8 mouse cellular contexts compared by ENCODE assay signal in genomic region chr8:4165852-4166751, GRCm38 (mm10). TPM values are rescaled to one million over a fixed set of nuclear protein-coding genes. Genes with fewer than 3 reads are reported as not detected.
DNase-seq lines count a peak whose midpoint lies in the region; ATAC-seq and TF ChIP-seq lines count a peak whose summit lies in the region.

Gene Evi5l, plus strand, starts transcription at chr8:4166567.

- no peak for TF ChIP-seq CTCF in CH12.LX (conservative IDR thresholded peaks at IDR 0.05 in 1 of 2, IDR thresholded peaks at IDR 0.05 in 1 of 2; ENCODE audit: low read depth in 2 of 2, low read length in 2 of 2)

- H3K27ac ChIP-seq in CH12.LX (ENCODE audit: insufficient read depth, low read depth): no peak within 1 kb of the TSS
- H3K27ac ChIP-seq in forebrain, embryonic 11.5 days (ENCODE audit: low read depth, low read length): no peak within 1 kb of the TSS
- H3K27ac ChIP-seq in heart, embryonic 16.5 days (ENCODE audit: low read length): 0 out of 2 replicates have a peak within 1 kb of the TSS, but pooled peaks have one; percentile 4
- peak within 1 kb of the TSS; percentile 67 for H3K27ac ChIP-seq in liver, embryonic 15.5 days (replicated peaks)
- H3K27ac ChIP-seq in neural tube, embryonic 12.5 days: no peak within 1 kb of the TSS

- peak within 1 kb of the TSS; percentile 89 for H3K9ac ChIP-seq in CH12.LX (ENCODE audit: insufficient read depth, low read depth)
- peak within 1 kb of the TSS; percentile 67 for H3K9ac ChIP-seq in forebrain, embryonic 11.5 days (ENCODE audit: low read length)
- peak within 1 kb of the TSS; percentile 95 for H3K9ac ChIP-seq in heart, embryonic 16.5 days (ENCODE audit: low read length)
- H3K9ac ChIP-seq in liver, embryonic 15.5 days: peak within 1 kb of the TSS; percentile 75
- peak within 1 kb of the TSS; percentile 87 for H3K9ac ChIP-seq in neural tube, embryonic 12.5 days

- peaks cover 5% of the 10 kb centered on the region for H3K27me3 ChIP-seq in CH12.LX (replicated peaks)
- no peaks in the 10 kb centered on the region for H3K27me3 ChIP-seq in forebrain, embryonic 11.5 days (ENCODE audit: control insufficient read depth, insufficient read depth, low read length)
- H3K27me3 ChIP-seq in heart, embryonic 16.5 days (ENCODE audit: control insufficient read depth, insufficient read depth, low read length): no peaks in the 10 kb centered on the region
- H3K27me3 ChIP-seq in liver, embryonic 15.5 days: no peaks in the 10 kb centered on the region
- H3K27me3 ChIP-seq in neural tube, embryonic 12.5 days (replicated peaks): no peaks in the 10 kb centered on the region

- DNase-seq in CH12.LX (ENCODE audit: extremely low read depth): peak; percentile 99
- DNase-seq in c-Kit-positive CD71-positive TER-119-negative erythroid progenitor cells, embryonic 14.5 days (ENCODE audit: low read depth): peak; percentile 99
- peak; percentile 97 for DNase-seq in forebrain, embryonic 11.5 days (ENCODE audit: low spot score)
- peak; percentile 99 to 100 for DNase-seq in kidney, postnatal 36 days
- DNase-seq in telencephalon, adult 2 months (ENCODE audit: low read depth, low spot score): peak; percentile 100

- no peaks in the 10 kb centered on the region for H3K9me3 ChIP-seq in CH12.LX (replicated peaks; ENCODE audit: low read length)
- no peaks in the 10 kb centered on the region for H3K9me3 ChIP-seq in forebrain, embryonic 11.5 days (ENCODE audit: control insufficient read depth, low read length)
- no peaks in the 10 kb centered on the region for H3K9me3 ChIP-seq in heart, embryonic 16.5 days (replicated peaks; ENCODE audit: control insufficient read depth, low read length)
- H3K9me3 ChIP-seq in liver, embryonic 15.5 days (replicated peaks): no peaks in the 10 kb centered on the region
- no peaks in the 10 kb centered on the region for H3K9me3 ChIP-seq in neural tube, embryonic 12.5 days

- H3K36me3 ChIP-seq in CH12.LX (replicated peaks in 1 of 2; ENCODE audit: control insufficient read depth in 1 of 2, insufficient read depth in 1 of 2, low read length in 1 of 2): no peaks in the 10 kb centered on the region
- no peaks in the 10 kb centered on the region for H3K36me3 ChIP-seq in forebrain, embryonic 11.5 days (ENCODE audit: control insufficient read depth, insufficient read depth, low read length)
- H3K36me3 ChIP-seq in heart, embryonic 16.5 days (ENCODE audit: control insufficient read depth, insufficient read depth): no peaks in the 10 kb centered on the region
- H3K36me3 ChIP-seq in liver, embryonic 15.5 days (replicated peaks): no peaks in the 10 kb centered on the region
- no peaks in the 10 kb centered on the region for H3K36me3 ChIP-seq in neural tube, embryonic 12.5 days

- no peaks in the 10 kb centered on the region for H3K79me2 ChIP-seq in CH12.LX (replicated peaks; ENCODE audit: control insufficient read depth, extremely low read depth, insufficient read depth, poor library complexity, severe bottlenecking)

- TF ChIP-seq POLR2A in CH12.LX (IDR thresholded peaks at IDR 0.05; ENCODE audit: low read depth, low read length): peak; percentile 56

- H3K4me2 ChIP-seq in CH12.LX (ENCODE audit: insufficient read depth, low read depth, poor library complexity, severe bottlenecking): peak within 1 kb of the TSS; percentile 99
- H3K4me2 ChIP-seq in forebrain, embryonic 11.5 days (ENCODE audit: low read depth, low read length, severe bottlenecking): peak within 1 kb of the TSS; percentile 87
- peak within 1 kb of the TSS; percentile 89 for H3K4me2 ChIP-seq in heart, embryonic 16.5 days (ENCODE audit: low read depth, low read length)
- peak within 1 kb of the TSS; percentile 97 for H3K4me2 ChIP-seq in liver, embryonic 15.5 days
- H3K4me2 ChIP-seq in neural tube, embryonic 12.5 days (replicated peaks): peak within 1 kb of the TSS; percentile 80

- in situ Hi-C loops in CH12.LX (cut with MboI; ENCODE audit: low pct_ligation_motif_present, low pct_unique_long_range_greater_than_20kb, low sequenced_read_pairs): loop anchor here (25.0 kb wide), 1 partner anchor 346 kb away; no protein-coding TSS in a partner anchor

- under 1% methylated on average over 51 of the region's 51 CpGs for WGBS in forebrain, embryonic 11.5 days
- WGBS in heart, embryonic 16.5 days: under 1% methylated on average over 51 of the region's 51 CpGs
- under 1% methylated on average over 51 of the region's 51 CpGs for WGBS in liver, embryonic 15.5 days (ENCODE audit: insufficient replicate concordance)
- WGBS in neural tube, embryonic 12.5 days: under 1% methylated on average over 51 of the region's 51 CpGs

- no peak for TF ChIP-seq RAD21 in CH12.LX (IDR thresholded peaks at IDR 0.05; ENCODE audit: low read depth, low read length)

- no peak for TF ChIP-seq EP300 in CH12.LX (IDR thresholded peaks at IDR 0.05; ENCODE audit: low read length)

- dilution Hi-C loops in CH12.LX (cut with MboI; ENCODE audit: extremely low pct_ligation_motif_present, extremely low pct_unique_long_range_greater_than_20kb, low sequenced_read_pairs): no loop called here

- peak within 1 kb of the TSS; percentile 57 to 75 (median 64) for H3K4me3 ChIP-seq in CH12.LX (replicated peaks in 1 of 3; ENCODE audit: low read depth in 2 of 3, low read length in 2 of 3, poor library complexity in 1 of 3)
- H3K4me3 ChIP-seq in forebrain, embryonic 11.5 days (ENCODE audit: low read depth, low read length): peak within 1 kb of the TSS; percentile 63
- H3K4me3 ChIP-seq in heart, embryonic 16.5 days (ENCODE audit: low read length): peak within 1 kb of the TSS; percentile 95
- peak within 1 kb of the TSS; percentile 81 for H3K4me3 ChIP-seq in liver, embryonic 15.5 days (replicated peaks)
- peak within 1 kb of the TSS; percentile 89 for H3K4me3 ChIP-seq in neural tube, embryonic 12.5 days

- peak; percentile 98 for ATAC-seq in forebrain, embryonic 11.5 days (replicated peaks; ENCODE audit: low FRiP score)
- ATAC-seq in heart, embryonic 16.5 days (replicated peaks; ENCODE audit: extremely low read depth, insufficient read depth, low FRiP score): peak; percentile 99
- ATAC-seq in liver, embryonic 15.5 days (ENCODE audit: insufficient read depth): peak; percentile 93
- peak; percentile 98 for ATAC-seq in neural tube, embryonic 12.5 days (ENCODE audit: low FRiP score, low read depth)

- H3K4me1 ChIP-seq in CH12.LX (ENCODE audit: control insufficient read depth in 1 of 2, insufficient read depth in 2 of 2): peaks cover 11 to 13% of the 10 kb centered on the region in 2 experiments
- 0 out of 2 replicates have a peak, but pooled peaks cover 2% of the 10 kb centered on the region for H3K4me1 ChIP-seq in forebrain, embryonic 11.5 days (replicated peaks; ENCODE audit: control insufficient read depth, insufficient read depth, low read length)
- peaks cover 7% of the 10 kb centered on the region for H3K4me1 ChIP-seq in heart, embryonic 16.5 days (ENCODE audit: control insufficient read depth, insufficient read depth, low read length)
- peaks cover 31% of the 10 kb centered on the region for H3K4me1 ChIP-seq in liver, embryonic 15.5 days (replicated peaks)
- peaks cover 26% of the 10 kb centered on the region for H3K4me1 ChIP-seq in neural tube, embryonic 12.5 days

TF ChIP-seq in CH12.LX, 34 proteins besides CTCF, POLR2A, EP300 and RAD21:
- TF ChIP-seq TCF12 (IDR thresholded peaks at IDR 0.05; ENCODE audit: low read depth, low read length): 0 out of 2 replicates have a peak, but pooled peaks have one; percentile 38
- TF ChIP-seq USF1 (IDR thresholded peaks at IDR 0.05; ENCODE audit: low read depth, low read length): no peak
- peak; percentile 39; the same call in 1 of the 2 replicates for TF ChIP-seq ZMIZ1 (IDR thresholded peaks at IDR 0.05; ENCODE audit: low read depth, low read length)
- peak; percentile 16 for TF ChIP-seq SIN3A (IDR thresholded peaks at IDR 0.05; ENCODE audit: low read length)
- no peak for TF ChIP-seq E2F4 (IDR thresholded peaks at IDR 0.05; ENCODE audit: insufficient replicate concordance, low read depth, low read length)
- TF ChIP-seq NELFE (IDR thresholded peaks at IDR 0.05; ENCODE audit: low read depth, low read length): no peak
- no peak for TF ChIP-seq ZC3H11A (IDR thresholded peaks at IDR 0.05; ENCODE audit: low read depth, low read length)
- TF ChIP-seq KAT2A (IDR thresholded peaks at IDR 0.05; ENCODE audit: insufficient replicate concordance, low read length): peak; percentile 79; the same call in 1 of the 2 replicates
- peak; percentile 70 for TF ChIP-seq HCFC1 (IDR thresholded peaks at IDR 0.05; ENCODE audit: low read depth, low read length)
- no peak for TF ChIP-seq CHD1 (IDR thresholded peaks at IDR 0.05; ENCODE audit: low read depth, low read length)
- no peak for TF ChIP-seq POLR2AphosphoS2 (IDR thresholded peaks at IDR 0.05; ENCODE audit: low read depth, low read length)
- TF ChIP-seq CHD2 (IDR thresholded peaks at IDR 0.05; ENCODE audit: low read length): peak; percentile 98
- no peak for TF ChIP-seq ZKSCAN1 (IDR thresholded peaks at IDR 0.05; ENCODE audit: borderline replicate concordance, low read depth, low read length)
- TF ChIP-seq MXI1 (IDR thresholded peaks at IDR 0.05; ENCODE audit: low read depth, low read length): peak; percentile 16; the same call in 1 of the 2 replicates
- TF ChIP-seq JUN (IDR thresholded peaks at IDR 0.05; ENCODE audit: insufficient read depth, low read depth, low read length): no peak
- TF ChIP-seq NRF1 (IDR thresholded peaks at IDR 0.05; ENCODE audit: low read depth, low read length): peak; percentile 24; the same call in 1 of the 2 replicates
- no peak for TF ChIP-seq ZNF384 (IDR thresholded peaks at IDR 0.05; ENCODE audit: low read depth, low read length)
- peak; percentile 17 for TF ChIP-seq MAZ (IDR thresholded peaks at IDR 0.05; ENCODE audit: low read depth, low read length)

RNA-seq across cellular contexts. Expression of gene Evi5l, which starts in this region (rescaled TPM):
- total RNA-seq in CH12.LX (2012; rRNA removed) (4.6 and 6.6 TPM in 2 replicates), CH12.LX (2014; rRNA removed) (1.4 and 2.2 TPM in 2 replicates)
- polyA plus RNA-seq in CH12.LX (2012; ENCODE audit: insufficient read length, low read depth): 2.8 and 3.6 TPM in 2 replicates
- 32.6 and 32.8 TPM in 2 replicates for polyA plus RNA-seq in forebrain, embryonic 11.5 days (2014; fragmentation: Nextera tagmentation; extraction: Ambion mirVana)
- polyA plus RNA-seq in heart, embryonic 16.5 days (2015; fragmentation: Nextera tagmentation; extraction: Ambion mirVana): 15.0 and 16.7 TPM in 2 replicates
- 4.9 and 6.0 TPM in 2 replicates for polyA plus RNA-seq in liver, embryonic 15.5 days (2015; fragmentation: Nextera tagmentation; extraction: Ambion mirVana)
- 72.1 and 74.7 TPM in 2 replicates for polyA plus RNA-seq in neural tube, embryonic 12.5 days (2016; fragmentation: Nextera tagmentation; extraction: Ambion mirVana)

Comparison
In these comparisons a context has a peak if more than half of its experiments do, and no peak if none do; other contexts are left out.
1. H3K27ac ChIP-seq: peak in heart, embryonic 16.5 days (single experiment) and liver, embryonic 15.5 days (single experiment); none in CH12.LX (single experiment), forebrain, embryonic 11.5 days (single experiment) and neural tube, embryonic 12.5 days (single experiment).
2. Peak in every context shown above with its lines, with median percentiles within 50 percentile points of each other: DNase-seq, H3K4me2 ChIP-seq, H3K4me3 ChIP-seq, H3K9ac ChIP-seq and ATAC-seq.